Mouse (Mus musculus) T-helper 2 cell (primary cell): ENCODE measurements around the gene Serpinb6b.

Experiments
- in situ Hi-C: fragments of 300-600 bp; cut with MboI, MseI; formaldehyde crosslinking; loops from one replicate; pipeline ENCODE4 v1.15.1; 2025; ENCODE audit warnings: high pct_unique_total_duplicates

The Serpinb6b gene

DNA sequence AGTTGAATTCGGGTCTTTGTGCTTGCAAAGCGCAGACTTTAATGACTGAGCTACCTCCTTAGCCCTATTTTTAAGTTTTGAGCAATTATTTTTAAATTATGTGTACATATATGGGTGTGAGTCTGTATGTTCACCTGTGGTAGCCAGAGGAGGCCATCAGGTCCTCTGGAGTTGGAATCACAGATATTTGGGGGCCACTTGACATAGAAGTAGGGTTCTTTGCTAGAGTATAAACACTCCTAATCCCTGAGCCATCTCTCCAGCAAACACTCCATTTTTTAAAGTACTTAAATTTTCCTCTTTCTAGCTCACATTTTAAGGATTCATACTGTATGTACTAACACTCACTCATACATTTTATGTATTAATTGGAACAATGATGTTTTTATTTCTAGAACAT lies 9.3 kb downstream of the Serpinb6b start:
- in situ Hi-C loops, result no loop called here

- in situ Hi-C loops, result no loop called here
Observed at GRCm38 (mm10) chr13:32974889-32975460, 10.0 kb downstream of the Serpinb6b start.

DNA sequence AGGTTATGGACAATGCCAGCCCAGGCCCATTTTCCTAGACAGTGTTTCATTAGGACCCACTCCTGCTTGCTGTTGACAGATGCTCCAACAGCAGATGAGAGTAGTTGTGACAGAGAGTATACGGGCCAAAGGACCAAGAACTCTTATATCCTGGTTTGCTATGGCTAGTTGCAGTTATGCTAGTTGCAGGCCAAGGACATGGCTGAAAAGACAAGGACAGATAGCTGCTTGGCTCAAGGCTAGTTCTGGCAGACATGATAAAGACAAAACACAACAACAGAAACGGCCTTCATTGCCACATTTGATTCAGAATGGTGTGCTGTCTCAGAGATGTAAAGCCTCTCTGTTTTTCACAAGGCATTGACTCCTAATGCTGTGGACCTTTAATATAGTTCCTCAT lies 10.7 kb downstream of the Serpinb6b start:
- in situ Hi-C loops, result no loop called here

DNA sequence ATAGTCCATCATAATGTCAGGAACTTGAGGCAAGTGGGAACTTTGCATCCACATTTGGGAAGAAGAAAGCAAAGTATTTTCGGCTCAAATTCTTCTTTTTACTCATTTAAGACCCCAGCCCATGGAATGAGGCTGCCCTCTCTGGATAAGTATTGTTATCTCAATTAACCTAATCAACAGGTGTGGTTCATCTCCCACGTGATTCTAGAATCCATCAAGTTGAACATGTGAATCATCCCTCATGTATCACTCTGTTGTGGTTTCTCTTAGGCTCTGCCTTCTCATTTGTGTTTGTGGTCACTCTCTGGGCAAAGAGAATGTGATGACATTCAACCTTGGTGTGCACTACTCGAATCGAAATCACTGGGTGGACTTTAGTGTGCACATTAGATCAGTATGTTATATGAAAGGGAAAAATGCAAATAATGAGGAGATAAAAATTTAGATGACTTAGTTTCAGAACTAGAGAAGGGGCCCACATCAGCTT lies 17.6 kb downstream of the Serpinb6b start:
- in situ Hi-C loops, result loop anchor here (5.0 kb wide), 1 partner anchor 100 kb away; no protein-coding TSS in a partner anchor

DNA sequence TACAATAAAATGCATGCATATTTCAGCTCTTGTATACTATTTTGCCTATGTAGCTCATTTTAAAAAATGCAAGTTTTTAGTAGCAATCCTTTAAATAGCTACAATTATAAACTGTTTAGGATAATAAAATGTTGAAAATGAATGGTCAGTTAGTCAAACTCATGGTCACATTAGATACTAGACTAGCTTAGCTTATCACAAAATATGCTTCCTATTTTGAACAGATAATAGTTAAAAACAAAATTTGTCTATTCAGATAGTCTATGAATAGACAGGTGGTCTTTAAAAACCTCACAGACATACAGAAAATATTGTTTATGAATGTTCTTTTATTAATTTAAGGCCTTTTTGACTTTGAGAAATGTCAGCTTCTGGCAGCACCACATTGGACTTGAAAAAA lies 21.2 kb downstream of the Serpinb6b start:
- in situ Hi-C loops, result no loop called here

DNA sequence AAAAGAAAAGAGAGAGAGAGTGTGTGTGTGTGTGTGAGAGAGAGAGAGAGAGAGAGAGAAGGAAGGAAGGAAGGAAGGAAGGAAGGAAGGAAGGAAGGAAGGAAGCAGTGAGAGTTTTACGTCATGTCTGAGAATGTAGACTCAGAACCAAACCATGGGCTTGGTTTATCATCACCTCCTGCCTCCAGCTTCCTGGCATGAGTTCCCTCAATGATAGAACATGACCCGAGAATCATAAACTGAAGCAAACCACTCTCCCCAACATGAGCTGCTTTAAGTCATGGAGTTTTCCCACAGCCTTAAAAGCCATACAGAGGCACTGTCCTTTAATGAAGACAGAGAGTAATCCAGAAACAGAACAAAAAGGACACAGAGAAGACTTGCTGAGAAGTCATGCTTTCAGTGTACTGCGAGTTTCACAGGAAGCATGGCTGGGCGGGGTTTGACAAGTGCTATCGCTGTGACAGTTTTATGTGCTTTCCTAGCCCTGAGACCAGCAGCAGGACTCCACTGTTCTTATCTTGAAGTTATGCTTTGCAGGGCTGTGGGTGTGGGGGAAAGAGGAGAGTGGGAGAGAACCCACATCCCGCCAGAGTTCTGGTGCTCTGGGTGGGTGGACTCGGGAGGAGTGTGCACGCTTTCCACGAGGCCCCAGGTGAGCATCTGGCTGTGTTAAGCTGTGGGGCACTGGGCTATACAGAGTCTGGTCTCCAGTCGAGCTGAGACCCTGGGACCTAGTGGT lies 28.3 kb downstream of the Serpinb6b start:
- in situ Hi-C loops, result loop anchor here (10.0 kb wide), 1 partner anchor 1881 kb away; the partner anchor contains the start of gene Prpf4b

DNA sequence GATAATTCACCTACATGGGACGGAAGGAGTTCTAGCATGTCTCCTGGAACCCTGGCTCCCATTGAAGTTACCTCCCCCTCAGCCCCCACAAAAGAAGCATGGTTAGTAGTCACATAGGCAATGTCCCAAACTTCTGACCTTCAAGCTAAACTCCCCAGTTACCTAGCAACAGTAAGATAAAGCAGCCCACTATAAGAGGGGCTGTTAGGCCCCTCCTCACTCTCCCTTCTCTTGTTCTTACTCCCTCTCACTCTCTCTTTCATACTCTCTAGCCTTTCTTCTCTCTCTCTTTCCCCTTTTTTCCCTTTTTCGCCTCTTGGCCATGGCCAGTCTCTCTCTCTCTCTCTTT lies 28.9 kb downstream of the Serpinb6b start:
- in situ Hi-C loops, result loop anchor here (10.0 kb wide), 1 partner anchor 1881 kb away; the partner anchor contains the start of gene Prpf4b

DNA sequence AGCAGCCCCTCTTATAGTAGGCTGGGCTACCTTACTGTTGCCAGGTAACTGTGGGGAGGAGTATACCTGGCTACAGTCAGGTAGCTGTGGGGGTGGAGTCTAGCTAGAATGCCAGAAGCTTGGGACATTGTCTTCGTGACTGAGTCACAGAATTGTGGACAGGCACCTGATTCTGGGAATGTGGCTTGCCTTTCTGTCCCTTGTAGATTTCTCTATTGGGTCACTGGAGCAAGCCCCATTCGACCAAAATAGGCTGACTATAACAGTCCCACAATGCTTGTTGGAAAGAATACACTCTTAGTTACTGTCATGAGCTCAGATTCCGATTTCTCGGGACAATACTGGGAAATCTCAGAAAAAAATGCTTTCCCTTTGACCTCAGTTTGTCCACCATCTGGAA lies 30.0 kb downstream of the Serpinb6b start:
- in situ Hi-C loops, result loop anchor here (10.0 kb wide), 1 partner anchor 1880 kb away; the partner anchor contains the start of gene Prpf4b

GRCm38 (mm10) chr13:33001341-33001740 lies 36.3 kb downstream of the Serpinb6b start:
- in situ Hi-C loops, result loop anchor here (5.0 to 10.0 kb wide), 3 partner anchors 73 to 1153 kb away; partner anchors contain the start of gene Serpinb1b

GRCm38 (mm10) chr13:33002950-33003349 lies 37.9 kb downstream of the Serpinb6b start, which contains the start of gene Serpinb9:
TSS of gene Serpinb9 (plus strand) at chr13:33003250.
- in situ Hi-C loops, result loop anchor here (5.0 to 10.0 kb wide), 3 partner anchors 72 to 1152 kb away; partner anchors contain the start of gene Serpinb1b

GRCm38 (mm10) chr13:33003523-33004413 lies 38.8 kb downstream of the Serpinb6b start:
- in situ Hi-C loops, result loop anchor here (5.0 to 10.0 kb wide), 3 partner anchors 71 to 1151 kb away; partner anchors contain the start of gene Serpinb1b

- in situ Hi-C loops, result loop anchor here (5.0 to 10.0 kb wide), 4 partner anchors 70 to 1150 kb away; partner anchors contain the start of genes D930007J09Rik, Serpinb1b and Wrnip1
Observed at GRCm38 (mm10) chr13:33004414-33005105, 39.6 kb downstream of the Serpinb6b start.

DNA sequence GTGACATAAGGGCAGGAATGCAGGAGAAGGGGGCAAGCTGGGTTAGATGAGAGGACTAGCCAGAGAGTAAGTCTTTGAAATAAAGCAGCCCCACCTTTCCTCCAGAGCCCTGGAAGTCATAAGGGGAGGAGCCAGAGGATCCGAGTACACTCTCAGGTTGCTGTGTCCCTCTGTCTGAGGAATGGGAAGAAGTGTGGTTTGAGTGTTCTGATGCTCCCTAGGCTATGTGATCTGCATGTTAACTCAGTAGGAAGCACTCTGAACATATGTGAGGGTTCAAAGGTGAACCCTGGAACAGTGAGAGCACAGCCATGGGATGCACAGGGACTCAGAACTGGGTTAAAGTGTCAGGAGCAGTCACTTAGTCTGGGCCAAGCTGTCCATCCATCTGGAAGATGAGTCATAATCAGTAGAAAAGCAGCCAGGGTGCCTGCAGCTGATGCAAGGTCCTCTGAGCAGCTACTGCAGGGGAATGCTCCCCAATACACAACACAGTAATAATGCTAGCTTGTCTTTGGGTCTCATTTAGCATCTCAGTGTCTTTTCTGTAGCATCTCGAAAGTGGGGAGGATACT lies 40.6 kb downstream of the Serpinb6b start:
- in situ Hi-C loops, result loop anchor here (5.0 to 10.0 kb wide), 3 partner anchors 69 to 1149 kb away; partner anchors contain the start of genes D930007J09Rik, Serpinb1b and Wrnip1

- in situ Hi-C loops, result loop anchor here (5.0 to 10.0 kb wide), 3 partner anchors 68 to 1148 kb away; partner anchors contain the start of genes D930007J09Rik, Serpinb1b and Wrnip1
Observed at GRCm38 (mm10) chr13:33006555-33006954, 41.5 kb downstream of the Serpinb6b start.

- in situ Hi-C loops, result no loop called here
Observed at GRCm38 (mm10) chr13:33012395-33012794, 47.4 kb downstream of the Serpinb6b start.

DNA sequence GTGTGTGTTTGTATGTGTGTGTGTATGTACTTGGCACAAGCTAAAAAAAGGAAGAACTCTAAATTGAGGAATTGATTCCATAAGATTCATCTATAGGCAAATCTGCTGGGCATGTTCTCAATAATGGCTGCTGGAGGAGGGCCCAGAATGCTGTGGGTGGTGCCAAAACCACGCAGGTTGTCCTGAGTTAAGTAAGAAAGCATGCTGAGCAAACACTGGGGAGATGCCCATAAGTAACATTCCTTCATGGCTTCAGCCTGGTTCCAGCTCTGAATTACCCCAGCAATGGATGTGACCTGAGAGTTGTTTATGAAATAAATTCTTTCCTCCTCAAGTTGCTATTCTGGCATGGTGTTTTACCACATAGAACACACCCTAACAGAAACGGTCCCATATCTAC lies 48.3 kb downstream of the Serpinb6b start:
- in situ Hi-C loops, result no loop called here

- in situ Hi-C loops, result no loop called here
Observed at GRCm38 (mm10) chr13:33022371-33022770, 57.4 kb downstream of the Serpinb6b start.

DNA sequence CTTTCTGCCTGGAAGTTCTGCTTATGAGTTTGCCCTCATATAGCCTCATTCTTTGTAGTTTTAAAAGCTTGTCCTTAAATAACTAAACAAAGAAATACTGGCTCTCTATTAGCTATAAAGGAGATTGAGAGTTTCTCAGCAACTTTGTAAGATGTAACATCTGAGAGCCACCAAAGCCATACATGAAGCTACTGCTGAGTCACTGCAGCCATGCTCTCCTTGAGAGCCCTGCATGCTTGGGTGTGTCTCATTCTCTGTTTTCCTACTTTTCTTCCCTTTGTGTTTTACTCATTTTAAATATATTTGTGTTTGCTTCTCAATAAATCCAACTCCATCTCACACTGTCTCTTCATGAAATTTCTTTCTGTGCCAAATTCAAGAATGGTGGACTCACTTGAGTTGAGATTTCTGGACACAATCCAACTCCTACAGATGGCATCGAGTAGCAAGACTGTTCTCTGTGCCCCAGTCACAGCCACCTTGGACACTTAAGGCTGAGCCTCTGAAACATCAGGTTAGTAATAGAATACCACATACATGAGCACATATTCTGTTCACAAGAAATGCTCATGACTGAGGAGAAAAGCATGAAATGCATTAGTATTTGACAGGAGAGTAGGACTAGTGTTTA lies 61.5 kb downstream of the Serpinb6b start:
- in situ Hi-C loops, result no loop called here

DNA sequence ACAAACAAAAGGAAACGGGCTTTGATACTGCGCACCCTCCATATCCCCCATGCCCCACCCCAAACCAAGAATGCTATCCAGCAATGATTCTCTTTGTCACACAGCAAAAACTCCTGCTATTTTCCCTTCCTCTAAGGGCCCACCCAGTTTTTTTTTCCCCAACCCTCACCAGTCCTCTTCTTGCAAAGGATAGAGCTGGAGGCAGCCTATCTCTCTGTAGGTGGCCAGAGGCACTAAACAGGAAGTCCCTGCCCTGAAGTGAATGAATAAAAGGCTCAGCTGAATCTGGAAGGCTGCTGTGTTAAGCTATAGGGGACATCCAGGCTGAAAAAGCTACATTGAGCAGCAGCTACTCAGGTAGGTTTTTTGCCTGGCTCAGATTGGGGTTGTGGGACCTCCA lies 62.2 kb downstream of the Serpinb6b start, which contains the start of gene Serpinb9b:
TSS of gene Serpinb9b (plus strand) at position 173 of the 400 bp plus-strand sequence.
- in situ Hi-C loops, result no loop called here

DNA sequence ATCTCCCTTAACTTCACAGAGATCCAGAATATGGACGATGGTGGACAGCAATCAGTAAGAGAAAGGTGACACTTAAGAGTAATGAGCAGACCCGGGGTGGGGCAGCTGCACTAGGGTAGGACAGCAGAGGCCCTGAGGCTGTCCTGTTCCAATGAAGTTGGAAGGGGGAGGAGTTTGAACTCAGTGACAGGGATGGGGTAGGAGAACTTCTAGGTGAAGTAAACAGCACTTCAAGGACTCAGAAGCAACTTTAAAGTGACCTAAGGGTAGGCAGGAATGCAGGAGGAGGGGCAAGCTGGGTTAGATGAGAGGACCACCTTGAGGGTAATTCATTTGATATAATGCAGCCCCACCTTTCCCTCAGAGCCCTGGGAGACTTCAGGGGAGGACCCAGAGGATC lies 63.1 kb downstream of the Serpinb6b start:
- in situ Hi-C loops, result no loop called here
